Mouse (Mus musculus): ENCODE results near the gene Smpd4. TPM values are rescaled to one million over a fixed set of nuclear protein-coding genes. Genes with fewer than 3 reads are reported as not detected.

The Smpd4 gene
- total and polyA plus RNA-seq, 3 experiments: 51.0 to 609 (median 94.3) TPM

GRCm38 (mm10) chr16:17604941-17605340 lies 14.2 kb upstream of the Smpd4 start:
- no peak overlapping the region for H3K9ac ChIP-seq (ENCODE audit: control insufficient read depth, low read depth, low read length, poor library complexity, severe bottlenecking)
- H3K4me1 ChIP-seq (ENCODE audit: control insufficient read depth in 1 of 2, insufficient read depth in 2 of 2, low read length in 2 of 2): peaks cover 2 to 10% of the 10 kb centered on the region in 2 experiments; a peak in 2 of 4 replicates
- DNase-seq (ENCODE audit: low read depth, low spot score): no peak
- no peak overlapping the region for H3K27ac ChIP-seq (ENCODE audit: control insufficient read depth, low read depth, low read length)
- no peak overlapping the region for H3K4me3 ChIP-seq (ENCODE audit: control insufficient read depth in 1 of 2, insufficient read depth in 1 of 2, low read depth in 2 of 2, low read length in 2 of 2)
- H3K79me2 ChIP-seq (ENCODE audit: control insufficient read depth, insufficient read depth, low read length, poor library complexity): no peaks in the 10 kb centered on the region
- TF ChIP-seq MXI1 (IDR thresholded peaks at IDR 0.05; ENCODE audit: low read depth, low read length) (no peak), NELFE (IDR thresholded peaks at IDR 0.05; ENCODE audit: low read depth, low read length) (no peak), KAT2A (conservative IDR thresholded peaks at IDR 0.05; ENCODE audit: low read depth, low read length) (no peak), USF1 (IDR thresholded peaks at IDR 0.05; ENCODE audit: low read depth, low read length) (no peak), ZMIZ1 (IDR thresholded peaks at IDR 0.05; ENCODE audit: low read depth, low read length) (no peak), MYC (IDR thresholded peaks at IDR 0.05; ENCODE audit: low read depth, low read length) (no peak), GATA1 (IDR thresholded peaks at IDR 0.05; ENCODE audit: low read depth, low read length) (no peak), CTCF (IDR thresholded peaks at IDR 0.05 in 2 of 3, conservative IDR thresholded peaks at IDR 0.05 in 1 of 3; ENCODE audit: control insufficient read depth in 1 of 3, insufficient read depth in 1 of 3, low read depth in 2 of 3, low read length in 3 of 3, poor library complexity in 1 of 3, severe bottlenecking in 1 of 3) (no peak), BHLHE40 (IDR thresholded peaks at IDR 0.05; ENCODE audit: borderline replicate concordance, low read depth, low read length) (no peak), USF2 (IDR thresholded peaks at IDR 0.05; ENCODE audit: borderline replicate concordance in 1 of 2, insufficient read depth in 1 of 2, low read depth in 1 of 2, low read length in 2 of 2) (no peak), MAZ (IDR thresholded peaks at IDR 0.05; ENCODE audit: low read depth, low read length) (no peak), ZC3H11A (IDR thresholded peaks at IDR 0.05; ENCODE audit: low read depth, low read length) (no peak)
- H3K36me3 ChIP-seq (ENCODE audit: control insufficient read depth in 1 of 2, insufficient read depth in 2 of 2, low read length in 2 of 2): peaks cover 0 to 6% of the 10 kb centered on the region in 2 experiments; a peak in 2 of 4 replicates
- no peaks in the 10 kb centered on the region for H3K9me3 ChIP-seq (replicated peaks; ENCODE audit: insufficient read depth, low read length)
- peaks cover 0 to 3% of the 10 kb centered on the region in 2 experiments; a peak in 2 of 4 replicates for H3K27me3 ChIP-seq (ENCODE audit: control insufficient read depth in 1 of 2, insufficient read depth in 2 of 2, low read length in 2 of 2)

GRCm38 (mm10) chr16:17605684-17606083 lies 13.5 kb upstream of the Smpd4 start:
- TF ChIP-seq GATA1 (IDR thresholded peaks at IDR 0.05; ENCODE audit: low read depth, low read length): no peak
- TF ChIP-seq NELFE (IDR thresholded peaks at IDR 0.05; ENCODE audit: low read depth, low read length): no peak
- no peak for TF ChIP-seq E2F4 (IDR thresholded peaks at IDR 0.05; ENCODE audit: borderline replicate concordance, low read depth, low read length)
- TF ChIP-seq CHD1 (IDR thresholded peaks at IDR 0.05; ENCODE audit: low read depth, low read length): no peak
- no peak for TF ChIP-seq MXI1 (IDR thresholded peaks at IDR 0.05; ENCODE audit: low read depth, low read length)
- TF ChIP-seq POLR2AphosphoS2 (IDR thresholded peaks at IDR 0.05; ENCODE audit: low read length): no peak
- TF ChIP-seq ZMIZ1 (IDR thresholded peaks at IDR 0.05; ENCODE audit: low read depth, low read length): no peak
- TF ChIP-seq MEF2A (IDR thresholded peaks at IDR 0.05; ENCODE audit: extremely low read depth, insufficient replicate concordance, low read depth, low read length, poor library complexity, severe bottlenecking): no peak
- H3K27ac ChIP-seq (ENCODE audit: control insufficient read depth, low read depth, low read length): no peak overlapping the region
- no peaks in the 10 kb centered on the region for H3K79me2 ChIP-seq (ENCODE audit: control insufficient read depth, insufficient read depth, low read length, poor library complexity)
- peaks cover 0 to 3% of the 10 kb centered on the region in 2 experiments; a peak in 2 of 4 replicates for H3K27me3 ChIP-seq (ENCODE audit: control insufficient read depth in 1 of 2, insufficient read depth in 2 of 2, low read length in 2 of 2)
- H3K9me3 ChIP-seq (replicated peaks; ENCODE audit: insufficient read depth, low read length): no peaks in the 10 kb centered on the region
- H3K9ac ChIP-seq (ENCODE audit: control insufficient read depth, low read depth, low read length, poor library complexity, severe bottlenecking): no peak overlapping the region
- peaks cover 0 to 6% of the 10 kb centered on the region in 2 experiments; a peak in 2 of 4 replicates for H3K36me3 ChIP-seq (ENCODE audit: control insufficient read depth in 1 of 2, insufficient read depth in 2 of 2, low read length in 2 of 2)
- H3K4me3 ChIP-seq (ENCODE audit: control insufficient read depth in 1 of 2, insufficient read depth in 1 of 2, low read depth in 2 of 2, low read length in 2 of 2): no peak overlapping the region
- H3K4me1 ChIP-seq (ENCODE audit: control insufficient read depth in 1 of 2, insufficient read depth in 2 of 2, low read length in 2 of 2): peaks cover 2 to 10% of the 10 kb centered on the region in 2 experiments; a peak in 2 of 4 replicates
- DNase-seq (ENCODE audit: low read depth, low spot score): no peak

Data from MEL (cell line).